Mouse (Mus musculus): ENCODE data around the gene Med12l. TPM values are rescaled to one million over a fixed set of nuclear protein-coding genes. Genes with fewer than 3 reads are reported as not detected.
A peak's percentile ranks its signal among the peaks of the same experiment; 100 is the strongest.

The Med12l gene
- polyA plus RNA-seq, 1 experiment from 2014 or later: 3.9 TPM

DNA sequence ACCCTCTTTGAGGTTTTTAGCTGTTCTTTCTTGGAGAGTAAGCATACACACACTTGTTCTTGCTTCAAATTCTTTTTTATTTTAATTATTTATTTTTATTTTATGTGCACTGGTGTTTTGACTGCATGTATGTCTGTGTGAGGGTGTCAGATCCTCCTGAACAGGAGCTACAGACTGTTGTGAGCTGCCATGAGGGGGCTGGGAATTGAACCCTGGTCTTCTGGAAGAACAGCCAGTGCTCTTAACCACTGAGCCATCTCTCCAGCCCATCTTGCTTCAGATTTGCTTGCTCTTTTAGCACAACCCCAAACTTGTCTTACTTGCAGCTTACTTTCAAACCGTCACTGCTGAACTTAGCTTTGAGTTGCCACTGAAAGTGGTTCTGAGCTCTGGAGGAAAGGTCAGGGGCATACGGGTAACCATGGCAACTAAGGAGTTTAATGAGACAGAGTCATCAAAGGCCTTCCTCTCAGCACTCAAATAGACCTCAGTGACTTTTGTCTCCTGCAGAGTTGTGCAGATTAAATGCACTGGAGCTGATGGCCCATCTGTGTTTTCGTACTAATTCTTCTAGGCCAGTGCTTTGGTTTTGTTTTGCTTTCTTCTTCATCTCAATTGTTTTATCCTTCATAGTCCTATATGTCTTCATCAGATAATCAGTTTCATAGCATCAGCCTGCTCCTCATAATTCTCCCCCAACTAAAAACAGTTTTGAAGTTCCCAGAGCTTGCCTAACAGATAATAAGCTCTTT lies 272.1 kb downstream of the Med12l start:
- Histone ChIP-seq H3K4me3 (ENCODE audit: low read length) (no peak overlapping the region), H3K9ac (ENCODE audit: low read depth, low read length) (no peak overlapping the region), H3K9me3 (ENCODE audit: control insufficient read depth, low read length) (no peaks in the 10 kb centered on the region), H3K4me1 (ENCODE audit: control insufficient read depth, insufficient read depth, low read depth, low read length) (no peaks in the 10 kb centered on the region), H3K27me3 (replicated peaks; ENCODE audit: control insufficient read depth, insufficient read depth, low read length) (no peaks in the 10 kb centered on the region), H3K36me3 (ENCODE audit: control insufficient read depth, insufficient read depth, low read length) (peaks cover 3% of the 10 kb centered on the region; the same call in 1 of the 2 replicates), H3K4me2 (ENCODE audit: low read length) (no peak overlapping the region), H3K27ac (ENCODE audit: low read depth, low read length) (no peak overlapping the region)
- ATAC-seq: no peak
- 8% methylated on average over 3 of the region's 3 CpGs for WGBS

DNA sequence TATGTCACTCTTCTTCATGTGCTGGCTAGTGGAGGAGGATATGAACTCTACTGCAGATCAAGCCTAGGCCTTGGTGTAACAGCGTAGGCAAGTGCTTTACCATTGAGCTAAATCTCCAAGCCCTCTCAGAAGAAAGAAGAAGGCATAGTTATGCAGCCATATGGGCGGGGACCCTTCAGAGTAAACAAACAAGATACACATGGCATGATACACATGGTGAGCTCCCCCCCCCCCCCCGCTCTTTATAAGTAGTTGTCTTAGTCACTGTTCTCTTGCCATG lies 272.6 kb downstream of the Med12l start:
- H3K36me3 ChIP-seq (ENCODE audit: control insufficient read depth, insufficient read depth, low read length): peaks cover 3% of the 10 kb centered on the region; the same call in 1 of the 2 replicates
- no peak overlapping the region for H3K9ac ChIP-seq (ENCODE audit: low read depth, low read length)
- H3K4me3 ChIP-seq (ENCODE audit: low read length): no peak overlapping the region
- H3K4me1 ChIP-seq (ENCODE audit: control insufficient read depth, insufficient read depth, low read depth, low read length): no peaks in the 10 kb centered on the region
- H3K9me3 ChIP-seq (ENCODE audit: control insufficient read depth, low read length): no peaks in the 10 kb centered on the region
- no peak for ATAC-seq
- no peak overlapping the region for H3K4me2 ChIP-seq (ENCODE audit: low read length)
- no peak overlapping the region for H3K27ac ChIP-seq (ENCODE audit: low read depth, low read length)
- 88% methylated on average over 3 of the region's 3 CpGs for WGBS
- H3K27me3 ChIP-seq (replicated peaks; ENCODE audit: control insufficient read depth, insufficient read depth, low read length): no peaks in the 10 kb centered on the region

DNA sequence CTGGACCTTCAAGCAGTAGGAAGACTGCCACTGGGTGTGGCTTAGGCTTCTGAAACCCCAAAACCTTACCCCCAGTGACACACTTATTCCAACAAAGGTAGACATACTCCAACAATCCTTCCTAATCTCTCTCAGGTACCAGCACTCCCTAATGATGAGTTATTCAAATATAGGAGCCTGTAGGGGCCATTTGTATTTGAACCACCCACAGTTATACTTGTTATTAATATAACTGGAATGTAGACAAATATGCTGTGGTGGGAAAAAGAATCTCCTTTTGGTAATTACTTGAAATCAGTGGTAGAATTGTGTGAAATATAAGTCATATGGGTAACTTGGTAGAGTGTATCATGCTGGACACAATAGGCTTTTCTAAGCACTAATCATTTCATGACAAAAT lies 273.0 kb downstream of the Med12l start:
- Histone ChIP-seq H3K36me3 (ENCODE audit: control insufficient read depth, insufficient read depth, low read length) (peaks cover 3% of the 10 kb centered on the region; the same call in 1 of the 2 replicates), H3K27ac (ENCODE audit: low read depth, low read length) (no peak overlapping the region), H3K9ac (ENCODE audit: low read depth, low read length) (no peak overlapping the region), H3K27me3 (replicated peaks; ENCODE audit: control insufficient read depth, insufficient read depth, low read length) (no peaks in the 10 kb centered on the region), H3K4me3 (ENCODE audit: low read length) (no peak overlapping the region), H3K4me1 (ENCODE audit: control insufficient read depth, insufficient read depth, low read depth, low read length) (no peaks in the 10 kb centered on the region), H3K4me2 (ENCODE audit: low read length) (no peak overlapping the region), H3K9me3 (ENCODE audit: control insufficient read depth, low read length) (no peaks in the 10 kb centered on the region)
- no peak for ATAC-seq

DNA sequence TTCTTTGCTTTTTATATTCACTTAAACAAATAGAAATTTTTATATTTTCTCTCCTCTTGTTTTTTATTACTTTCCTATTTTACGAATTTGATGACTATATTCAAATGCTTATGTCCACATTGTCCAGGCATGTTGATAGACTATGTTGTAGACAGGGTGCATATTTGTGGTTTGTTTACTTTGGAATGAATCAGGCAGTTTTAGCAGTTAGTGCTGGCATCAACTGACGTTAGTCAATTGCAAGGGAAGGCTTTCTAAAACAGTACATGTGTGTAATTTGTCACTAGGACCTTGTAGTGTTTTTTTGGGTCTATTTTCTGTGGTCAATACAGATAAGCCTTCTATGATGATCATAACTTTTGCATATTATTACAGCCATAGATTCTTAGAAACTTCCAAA lies 284.9 kb downstream of the Med12l start:
- H3K4me3 ChIP-seq (ENCODE audit: low read length): no peak overlapping the region
- no peak for ATAC-seq
- no peaks in the 10 kb centered on the region for H3K27me3 ChIP-seq (replicated peaks; ENCODE audit: control insufficient read depth, insufficient read depth, low read length)
- no peak overlapping the region for H3K4me2 ChIP-seq (ENCODE audit: low read length)
- no peaks in the 10 kb centered on the region for H3K36me3 ChIP-seq (ENCODE audit: control insufficient read depth, insufficient read depth, low read length)
- no peak overlapping the region for H3K9ac ChIP-seq (ENCODE audit: low read depth, low read length)
- no peaks in the 10 kb centered on the region for H3K4me1 ChIP-seq (ENCODE audit: control insufficient read depth, insufficient read depth, low read depth, low read length)
- H3K9me3 ChIP-seq (ENCODE audit: control insufficient read depth, low read length): no peaks in the 10 kb centered on the region
- WGBS: 74% methylated on average over 2 of the region's 2 CpGs
- H3K27ac ChIP-seq (ENCODE audit: low read depth, low read length): no peak overlapping the region

DNA sequence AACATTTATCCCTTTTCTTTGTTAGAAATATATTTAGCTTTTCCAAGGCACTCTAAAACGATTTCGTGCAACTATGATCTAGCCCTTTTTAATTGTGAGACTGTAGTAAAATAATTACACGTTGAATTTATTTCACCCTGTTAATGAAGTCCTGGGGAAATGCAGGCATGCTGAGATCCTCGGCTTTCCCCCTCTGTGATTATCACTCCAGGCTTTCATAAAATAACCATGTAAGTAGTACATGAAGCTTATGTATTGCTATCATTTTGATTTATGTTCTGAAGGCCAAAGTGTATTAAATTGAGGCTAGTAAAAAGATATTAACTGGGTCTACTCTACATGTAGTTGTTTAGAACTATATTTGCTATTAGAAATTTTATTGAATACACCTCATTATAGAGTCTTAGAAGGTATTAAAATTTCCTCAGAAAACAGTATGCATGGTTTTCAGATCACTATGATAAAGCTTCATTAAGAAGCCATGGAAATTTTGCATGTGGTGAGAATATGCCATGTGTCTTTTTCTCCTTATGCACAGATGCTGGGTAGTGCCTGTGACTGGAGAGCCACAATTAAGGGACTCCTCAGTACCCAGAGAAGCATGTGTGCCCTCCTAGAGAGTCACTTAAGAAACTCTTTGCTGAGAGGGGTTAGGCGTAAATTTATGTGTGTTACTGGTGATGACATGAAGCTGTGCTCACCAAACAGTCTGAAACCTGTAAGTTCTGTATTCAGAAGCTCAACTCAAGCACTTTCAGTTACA lies 288.0 kb downstream of the Med12l start:
- H3K36me3 ChIP-seq (ENCODE audit: control insufficient read depth, insufficient read depth, low read length): no peaks in the 10 kb centered on the region
- no peak overlapping the region for H3K9ac ChIP-seq (ENCODE audit: low read depth, low read length)
- peak; percentile 52 for ATAC-seq
- WGBS: 72% methylated on average over 5 of the region's 5 CpGs
- H3K9me3 ChIP-seq (ENCODE audit: control insufficient read depth, low read length): no peaks in the 10 kb centered on the region
- H3K4me1 ChIP-seq (ENCODE audit: control insufficient read depth, insufficient read depth, low read depth, low read length): no peaks in the 10 kb centered on the region
- no peak overlapping the region for H3K4me3 ChIP-seq (ENCODE audit: low read length)
- no peaks in the 10 kb centered on the region for H3K27me3 ChIP-seq (replicated peaks; ENCODE audit: control insufficient read depth, insufficient read depth, low read length)
- H3K27ac ChIP-seq (ENCODE audit: low read depth, low read length): no peak overlapping the region
- H3K4me2 ChIP-seq (ENCODE audit: low read length): no peak overlapping the region

DNA sequence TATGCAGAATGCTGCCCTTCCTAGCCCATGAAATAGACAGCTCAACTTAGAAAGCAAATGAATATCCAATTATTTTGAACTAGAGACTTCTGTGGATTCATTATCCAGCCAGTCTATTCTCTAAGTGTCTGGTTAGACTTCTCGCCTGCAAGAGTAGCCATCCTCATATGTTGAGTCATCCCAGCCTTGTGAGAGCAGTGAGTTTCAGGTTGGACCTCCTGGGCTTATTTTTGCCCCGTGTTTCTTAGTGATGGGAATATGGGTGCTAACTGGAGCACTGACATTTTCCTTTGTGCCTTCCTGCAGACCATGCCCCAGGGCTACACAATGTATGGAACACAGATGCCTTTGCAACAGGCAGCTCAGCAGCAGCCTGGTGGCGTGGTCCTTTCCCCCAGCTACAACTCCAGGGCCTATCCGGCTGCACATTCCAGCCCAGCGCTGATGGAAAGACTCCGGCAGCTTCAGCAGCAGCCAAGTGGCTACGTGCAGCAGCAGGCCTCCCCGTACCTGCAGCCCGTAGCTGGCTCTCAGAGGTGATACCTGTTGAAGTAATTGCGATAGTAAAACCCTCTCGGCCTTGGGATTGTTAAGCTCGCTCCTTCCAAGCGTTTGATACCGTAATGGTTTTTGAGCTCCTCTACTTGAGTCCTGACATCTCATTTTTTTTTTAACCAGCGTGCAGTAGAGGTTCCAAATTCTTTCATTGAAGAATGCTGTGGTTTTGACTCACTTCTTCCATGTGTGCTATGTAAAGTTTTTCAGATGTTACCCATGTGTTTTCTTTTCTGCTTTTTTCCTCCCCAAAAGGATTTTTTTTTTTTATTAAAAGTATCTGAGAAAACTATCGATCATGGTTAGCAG lies 290.3 kb downstream of the Med12l start:
- no peaks in the 10 kb centered on the region for H3K9me3 ChIP-seq (ENCODE audit: control insufficient read depth, low read length)
- no peaks in the 10 kb centered on the region for H3K4me1 ChIP-seq (ENCODE audit: control insufficient read depth, insufficient read depth, low read depth, low read length)
- no peaks in the 10 kb centered on the region for H3K27me3 ChIP-seq (replicated peaks; ENCODE audit: control insufficient read depth, insufficient read depth, low read length)
- ATAC-seq: no peak
- WGBS: 89% methylated on average over 16 of the region's 16 CpGs
- no peaks in the 10 kb centered on the region for H3K36me3 ChIP-seq (ENCODE audit: control insufficient read depth, insufficient read depth, low read length)
- H3K27ac ChIP-seq (ENCODE audit: low read depth, low read length): no peak overlapping the region
- no peak overlapping the region for H3K4me2 ChIP-seq (ENCODE audit: low read length)
- no peak overlapping the region for H3K9ac ChIP-seq (ENCODE audit: low read depth, low read length)
- no peak overlapping the region for H3K4me3 ChIP-seq (ENCODE audit: low read length)

DNA sequence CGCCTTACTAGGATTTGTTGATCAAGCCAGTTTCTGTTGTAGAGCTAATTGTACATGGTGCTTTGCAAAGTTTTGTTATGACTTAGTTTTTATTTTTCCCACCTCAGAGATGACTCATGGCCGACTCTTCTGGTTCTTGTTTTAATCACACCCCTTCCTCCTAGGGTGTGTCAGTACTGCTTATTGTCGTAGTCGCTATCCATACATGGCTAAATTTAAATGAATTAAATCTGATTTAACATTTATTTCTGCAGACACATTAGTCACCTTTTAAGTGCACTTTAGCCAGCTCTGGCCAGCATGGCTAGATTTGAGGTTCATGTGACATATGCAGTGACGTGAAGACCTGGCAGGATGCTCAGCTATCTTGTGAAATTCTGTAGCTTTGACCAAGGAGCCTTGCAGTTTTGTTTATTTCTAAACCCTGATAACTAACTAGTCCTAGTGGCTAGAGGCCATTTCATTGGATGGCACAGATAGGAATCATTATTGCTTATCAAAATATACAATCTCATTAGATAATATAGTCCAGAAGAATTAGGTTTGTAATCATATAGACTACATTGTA lies 291.0 kb downstream of the Med12l start:
- no peaks in the 10 kb centered on the region for H3K4me1 ChIP-seq (ENCODE audit: control insufficient read depth, insufficient read depth, low read depth, low read length)
- WGBS: 96% methylated on average over 5 of the region's 5 CpGs
- ATAC-seq: no peak
- no peak overlapping the region for H3K4me2 ChIP-seq (ENCODE audit: low read length)
- no peak overlapping the region for H3K27ac ChIP-seq (ENCODE audit: low read depth, low read length)
- no peaks in the 10 kb centered on the region for H3K9me3 ChIP-seq (ENCODE audit: control insufficient read depth, low read length)
- no peaks in the 10 kb centered on the region for H3K36me3 ChIP-seq (ENCODE audit: control insufficient read depth, insufficient read depth, low read length)
- H3K4me3 ChIP-seq (ENCODE audit: low read length): no peak overlapping the region
- no peak overlapping the region for H3K9ac ChIP-seq (ENCODE audit: low read depth, low read length)
- no peaks in the 10 kb centered on the region for H3K27me3 ChIP-seq (replicated peaks; ENCODE audit: control insufficient read depth, insufficient read depth, low read length)

DNA sequence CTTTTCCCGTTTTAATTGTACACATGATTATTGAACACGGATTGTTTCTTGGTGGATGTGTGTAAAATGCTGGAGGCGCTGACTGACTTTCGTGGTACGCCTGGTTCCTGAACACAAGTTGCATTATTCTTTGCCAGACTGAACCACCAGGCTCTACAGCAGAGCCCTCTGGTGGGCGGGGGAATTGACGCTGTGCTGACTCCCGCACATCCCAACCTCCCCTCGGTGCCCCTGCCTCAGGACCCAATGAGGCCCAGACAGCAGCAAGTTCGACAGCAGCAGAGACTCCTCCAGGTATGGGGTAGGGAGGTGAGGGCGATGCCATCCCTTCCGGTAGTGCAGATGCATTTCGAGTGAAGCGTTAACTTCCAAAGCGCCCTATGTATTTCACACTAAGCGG lies 292.0 kb downstream of the Med12l start:
- Histone ChIP-seq H3K4me1 (ENCODE audit: control insufficient read depth, insufficient read depth, low read depth, low read length) (no peaks in the 10 kb centered on the region), H3K9ac (ENCODE audit: low read depth, low read length) (no peak overlapping the region), H3K27me3 (replicated peaks; ENCODE audit: control insufficient read depth, insufficient read depth, low read length) (no peaks in the 10 kb centered on the region), H3K4me3 (ENCODE audit: low read length) (no peak overlapping the region), H3K36me3 (ENCODE audit: control insufficient read depth, insufficient read depth, low read length) (no peaks in the 10 kb centered on the region), H3K27ac (ENCODE audit: low read depth, low read length) (no peak overlapping the region), H3K9me3 (ENCODE audit: control insufficient read depth, low read length) (no peaks in the 10 kb centered on the region), H3K4me2 (ENCODE audit: low read length) (no peak overlapping the region)
- 87% methylated on average over 16 of the region's 16 CpGs for WGBS
- no peak for ATAC-seq

DNA sequence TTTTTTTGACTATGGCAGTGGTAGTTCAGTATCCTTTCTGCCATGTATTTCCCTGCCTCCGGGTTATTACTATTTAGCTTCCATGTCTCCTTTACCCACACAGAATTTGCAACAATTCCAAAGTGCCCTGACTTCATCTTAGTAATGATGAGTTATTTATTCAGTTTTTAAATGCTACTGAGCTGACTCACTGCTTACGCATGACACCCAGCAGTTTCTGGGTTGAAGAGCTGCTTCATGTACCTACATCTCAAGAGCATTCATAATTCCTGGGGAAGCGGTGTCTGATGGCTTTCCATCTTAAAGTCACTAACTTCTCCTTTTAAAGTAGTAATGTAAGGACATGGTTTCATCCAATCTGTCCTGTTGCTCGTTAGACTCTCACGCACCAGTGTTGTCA lies 299.3 kb downstream of the Med12l start:
- Histone ChIP-seq H3K9ac (ENCODE audit: low read depth, low read length) (no peak overlapping the region), H3K4me2 (ENCODE audit: low read length) (no peak overlapping the region), H3K9me3 (ENCODE audit: control insufficient read depth, low read length) (no peaks in the 10 kb centered on the region), H3K36me3 (ENCODE audit: control insufficient read depth, insufficient read depth, low read length) (no peaks in the 10 kb centered on the region), H3K27me3 (replicated peaks; ENCODE audit: control insufficient read depth, insufficient read depth, low read length) (no peaks in the 10 kb centered on the region), H3K27ac (ENCODE audit: low read depth, low read length) (no peak overlapping the region), H3K4me3 (ENCODE audit: low read length) (no peak overlapping the region), H3K4me1 (ENCODE audit: control insufficient read depth, insufficient read depth, low read depth, low read length) (no peaks in the 10 kb centered on the region)
- no peak for ATAC-seq
- 96% methylated on average over 5 of the region's 5 CpGs for WGBS

Data from hindbrain, embryonic 16.5 days (tissue).